Comparison of ENCODE assay signal across 10 mouse cellular contexts in the genomic region with DNA sequence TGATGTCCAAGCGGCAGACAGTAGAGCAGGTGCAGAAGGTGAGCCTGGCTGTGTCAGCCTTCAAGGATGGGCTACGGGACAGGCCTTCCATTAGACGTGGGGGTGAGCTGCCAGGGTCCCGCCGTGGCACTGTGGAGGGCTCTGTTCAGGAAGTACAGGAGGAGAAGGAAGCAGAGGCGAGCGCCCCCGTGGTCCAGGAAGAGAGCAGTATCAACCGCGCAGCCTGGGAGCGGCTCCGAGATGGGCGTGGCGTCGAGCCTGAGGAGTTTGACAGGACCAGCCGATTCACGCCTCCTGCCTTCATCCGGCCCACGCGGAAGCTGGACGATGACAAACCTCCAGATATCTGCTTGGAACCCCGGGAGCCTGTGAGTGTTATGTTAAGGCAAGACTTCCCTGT. TPM values are rescaled to one million over a fixed set of nuclear protein-coding genes. Genes with fewer than 3 reads are reported as not detected.
DNase-seq lines count a peak whose midpoint lies in the region; ATAC-seq and TF ChIP-seq lines count a peak whose summit lies in the region.
"Had no signal": no experiment of that assay in that cellular context is flagged by ENCODE, and none has a peak within 500 bp of the region (broad histone marks: within the 10 kb centered on the region; RNA-seq: fewer than 3 reads in every experiment).

No protein-coding gene starts in this region.

- H3K27ac ChIP-seq in forebrain, embryonic 10.5 days, result no peak overlapping the region
- peak overlapping the region; percentile 92 for H3K27ac ChIP-seq in heart, embryonic 15.5 days
- H3K27ac ChIP-seq in kidney, embryonic 15.5 days, result no peak overlapping the region
- H3K27ac ChIP-seq in neural tube, embryonic 13.5 days (replicated peaks), result no peak overlapping the region

- peak; percentile 68 for ATAC-seq in heart, embryonic 15.5 days (replicated peaks; ENCODE audit: insufficient number of reproducible peaks, insufficient read depth, low FRiP score, low read depth)
- no peak for ATAC-seq in kidney, embryonic 15.5 days (replicated peaks; ENCODE audit: low FRiP score)
- peak; percentile 50; the same call in 1 of the 2 replicates for ATAC-seq in neural tube, embryonic 13.5 days (ENCODE audit: low read depth)

- peaks cover 9% of the 10 kb centered on the region for H3K4me1 ChIP-seq in forebrain, embryonic 10.5 days
- H3K4me1 ChIP-seq in heart, embryonic 15.5 days (replicated peaks), result peaks cover 33% of the 10 kb centered on the region
- H3K4me1 ChIP-seq in kidney, embryonic 15.5 days, result peaks cover 7% of the 10 kb centered on the region; the same call in 1 of the 2 replicates
- H3K4me1 ChIP-seq in lung, adult 2 months (ENCODE audit: control insufficient read depth, insufficient read depth, low read length), result no peaks in the 10 kb centered on the region; the same call in 1 of the 2 replicates
- peaks cover 8% of the 10 kb centered on the region for H3K4me1 ChIP-seq in neural tube, embryonic 13.5 days (replicated peaks)

- H3K4me3 ChIP-seq in forebrain, embryonic 10.5 days, result peak overlapping the region; percentile 35; the same call in 1 of the 2 replicates
- H3K4me3 ChIP-seq in heart, embryonic 15.5 days, result peak overlapping the region; percentile 32
- H3K4me3 ChIP-seq in kidney, embryonic 15.5 days (replicated peaks), result peak overlapping the region; percentile 18
- no peak overlapping the region for H3K4me3 ChIP-seq in lung, adult 2 months (replicated peaks; ENCODE audit: extremely low read depth, low read depth, low read length)
- H3K4me3 ChIP-seq in neural tube, embryonic 13.5 days, result peak overlapping the region; percentile 11; the same call in 1 of the 2 replicates

- no peak for TF ChIP-seq POLR2A in lung, adult 2 months (IDR thresholded peaks at IDR 0.05; ENCODE audit: borderline replicate concordance, extremely low read depth, low read depth, low read length)

- no peaks in the 10 kb centered on the region for H3K36me3 ChIP-seq in forebrain, embryonic 10.5 days (replicated peaks)
- H3K36me3 ChIP-seq in heart, embryonic 15.5 days, result no peaks in the 10 kb centered on the region
- H3K36me3 ChIP-seq in kidney, embryonic 15.5 days, result no peaks in the 10 kb centered on the region
- H3K36me3 ChIP-seq in neural tube, embryonic 13.5 days, result 0 out of 2 replicates have a peak, but pooled peaks cover 5% of the 10 kb centered on the region
- H3K36me3 ChIP-seq: G1E had no signal

- H3K4me2 ChIP-seq in heart, embryonic 15.5 days, result peak overlapping the region; percentile 64
- H3K4me2 ChIP-seq in kidney, embryonic 15.5 days, result peak overlapping the region; percentile 49
- H3K4me2 ChIP-seq in neural tube, embryonic 13.5 days, result peak overlapping the region; percentile 44

- peak; percentile 24 to 25 for DNase-seq in layer of hippocampus, adult 8-10 months (ENCODE audit: low spot score in 2 of 2)
- DNase-seq in layer of hippocampus, adult 9-11 months, result no peak
- DNase-seq in forebrain, embryonic 10.5 days (ENCODE audit: extremely low spot score, low spot score), result peak; percentile 49
- DNase-seq in lung, adult 2 months, result peak; percentile 48
- no peak for DNase-seq in spleen, adult 12 weeks (ENCODE audit: low spot score)

- H3K9ac ChIP-seq in heart, embryonic 15.5 days, result peak overlapping the region; percentile 42; the same call in 1 of the 2 replicates
- no peak overlapping the region for H3K9ac ChIP-seq in kidney, embryonic 15.5 days
- peak overlapping the region; percentile 18; the same call in 1 of the 2 replicates for H3K9ac ChIP-seq in neural tube, embryonic 13.5 days

- peaks cover 62% of the 10 kb centered on the region for H3K27me3 ChIP-seq in forebrain, embryonic 10.5 days (ENCODE audit: poor library complexity, severe bottlenecking)
- H3K27me3 ChIP-seq in heart, embryonic 15.5 days, result peaks cover 30% of the 10 kb centered on the region
- H3K27me3 ChIP-seq in kidney, embryonic 15.5 days, result peaks cover 45% of the 10 kb centered on the region
- H3K27me3 ChIP-seq in neural tube, embryonic 13.5 days, result peaks cover 25% of the 10 kb centered on the region

- no peaks in the 10 kb centered on the region for H3K9me3 ChIP-seq in forebrain, embryonic 10.5 days
- no peaks in the 10 kb centered on the region for H3K9me3 ChIP-seq in heart, embryonic 15.5 days (replicated peaks)
- no peaks in the 10 kb centered on the region for H3K9me3 ChIP-seq in kidney, embryonic 15.5 days (replicated peaks)
- no peaks in the 10 kb centered on the region for H3K9me3 ChIP-seq in neural tube, embryonic 13.5 days
- H3K9me3 ChIP-seq: G1E had no signal

- no peak for TF ChIP-seq CTCF in lung, adult 2 months (IDR thresholded peaks at IDR 0.05; ENCODE audit: insufficient read depth, low read length)

- 9% methylated on average over 22 of the region's 22 CpGs for WGBS in forebrain, embryonic 10.5 days
- 5% methylated on average over 22 of the region's 22 CpGs for WGBS in heart, embryonic 15.5 days
- 5% methylated on average over 22 of the region's 22 CpGs for WGBS in kidney, embryonic 15.5 days
- 5% methylated on average over 22 of the region's 22 CpGs for WGBS in lung, adult 2 months
- WGBS in neural tube, embryonic 13.5 days, result 13% methylated on average over 21 of the region's 22 CpGs

RNA-seq across cellular contexts. Expression of a gene that starts 16.0 kb away (rescaled TPM):
- 100 to 1,000 TPM; 162 to 202 (median 187) TPM for total RNA-seq in layer of hippocampus, adult 8-10 months (2022)
- polyA plus RNA-seq in forebrain, embryonic 10.5 days (2016; fragmentation: Nextera tagmentation; extraction: Ambion mirVana), result 11.5 and 16.2 TPM in 2 replicates
- 17.7 and 18.2 TPM in 2 replicates for polyA plus RNA-seq in heart, embryonic 15.5 days (2015; fragmentation: Nextera tagmentation; extraction: Ambion mirVana)
- 6.9 and 10.0 TPM in 2 replicates for polyA plus RNA-seq in kidney, embryonic 15.5 days (2015; fragmentation: Nextera tagmentation; extraction: Ambion mirVana)
- 20.0 and 22.1 TPM in 2 replicates for polyA plus RNA-seq in lung, adult 2 months (2012; rRNA removed)
- polyA plus RNA-seq in neural tube, embryonic 13.5 days (2015; fragmentation: Nextera tagmentation; extraction: Ambion mirVana), result 50.1 and 50.5 TPM in 2 replicates

RNA-seq across cellular contexts. Expression of a gene that starts 17.2 kb away (rescaled TPM):
- total RNA-seq in layer of hippocampus, adult 8-10 months (2022), result 100 to 1,000 TPM; 148 to 179 (median 158) TPM
- 0.33 and 0.51 TPM in 2 replicates for polyA plus RNA-seq in forebrain, embryonic 10.5 days (2016; fragmentation: Nextera tagmentation; extraction: Ambion mirVana)
- polyA plus RNA-seq in heart, embryonic 15.5 days (2015; fragmentation: Nextera tagmentation; extraction: Ambion mirVana), result 4.1 and 4.3 TPM in 2 replicates
- polyA plus RNA-seq in kidney, embryonic 15.5 days (2015; fragmentation: Nextera tagmentation; extraction: Ambion mirVana), result 0.26 and 0.93 TPM in 2 replicates
- 7.6 and 10.3 TPM in 2 replicates for polyA plus RNA-seq in lung, adult 2 months (2012; rRNA removed)
- polyA plus RNA-seq in neural tube, embryonic 13.5 days (2015; fragmentation: Nextera tagmentation; extraction: Ambion mirVana), result 20.1 and 27.6 TPM in 2 replicates

RNA-seq across cellular contexts. Expression of a gene that starts 35.8 kb away (rescaled TPM):
- total RNA-seq in layer of hippocampus, adult 8-10 months (2022), result not detected
- polyA plus RNA-seq in forebrain, embryonic 10.5 days (2016; fragmentation: Nextera tagmentation; extraction: Ambion mirVana), result 0.27 and 0.52 TPM in 2 replicates
- polyA plus RNA-seq in heart, embryonic 15.5 days (2015; fragmentation: Nextera tagmentation; extraction: Ambion mirVana), result 0.18 and 0.42 TPM in 2 replicates
- 0.48 and 0.75 TPM in 2 replicates for polyA plus RNA-seq in kidney, embryonic 15.5 days (2015; fragmentation: Nextera tagmentation; extraction: Ambion mirVana)
- polyA plus RNA-seq in lung, adult 2 months (2012; rRNA removed), result not detected in 2 replicates
- 0.57 and 1.3 TPM in 2 replicates for polyA plus RNA-seq in neural tube, embryonic 13.5 days (2015; fragmentation: Nextera tagmentation; extraction: Ambion mirVana)
- total RNA-seq: layer of hippocampus, adult 18-20 months had no signal
- polyA plus RNA-seq: G1E had no signal

RNA-seq across cellular contexts. Expression of a gene that starts 59.6 kb away (rescaled TPM):
- total RNA-seq in layer of hippocampus, adult 8-10 months (2022), result under 1 TPM in 2 of 4 experiments, not detected in 2; 0.50 to 0.52 TPM
- polyA plus RNA-seq in forebrain, embryonic 10.5 days (2016; fragmentation: Nextera tagmentation; extraction: Ambion mirVana), result 0.18 and 0.53 TPM in 2 replicates
- 0.20 and 0.41 TPM in 2 replicates for polyA plus RNA-seq in heart, embryonic 15.5 days (2015; fragmentation: Nextera tagmentation; extraction: Ambion mirVana)
- polyA plus RNA-seq in kidney, embryonic 15.5 days (2015; fragmentation: Nextera tagmentation; extraction: Ambion mirVana), result 0.18 TPM in 1 of 2 replicates, not detected in the other
- polyA plus RNA-seq in lung, adult 2 months (2012; rRNA removed), result not detected in 2 replicates
- 1.5 and 3.0 TPM in 2 replicates for polyA plus RNA-seq in neural tube, embryonic 13.5 days (2015; fragmentation: Nextera tagmentation; extraction: Ambion mirVana)

Comparison
In these comparisons a context has a peak if more than half of its experiments do, and no peak if none do; other contexts are left out.
1. DNase-seq: peak in layer of hippocampus, adult 8-10 months (2 of 2), forebrain, embryonic 10.5 days (single experiment) and lung, adult 2 months (single experiment); none in layer of hippocampus, adult 9-11 months (single experiment) and spleen, adult 12 weeks (single experiment).
2. Peak in every context shown above with its lines, with median percentiles within 50 percentile points of each other: H3K4me2 ChIP-seq.